Mouse (Mus musculus): Measurements from ENCODE around the gene Lilra5. TPM values are rescaled to one million over a fixed set of nuclear protein-coding genes. Genes with fewer than 3 reads are reported as not detected.
"Not testable (repeated sequence)": the region's sequence is repeated elsewhere in the genome, so short reads cannot be mapped to it uniquely, and the experiment has no call there.

Gene Lilra5
- total RNA-seq (2014; rRNA removed) = 2.9 and 4.3 TPM in 2 replicates
- 0.60 and 0.71 TPM in 2 replicates for polyA plus RNA-seq (2012; rRNA removed)

- H3K36me3 ChIP-seq (ENCODE audit: control insufficient read depth, insufficient read depth, low read length) = no peaks in the 10 kb centered on the region
- WGBS = 80% methylated on average over 7 of the region's 7 CpGs
- H3K27me3 ChIP-seq (ENCODE audit: control insufficient read depth, insufficient read depth, low read length) = no peaks in the 10 kb centered on the region
- H3K4me3 ChIP-seq (ENCODE audit: insufficient read depth, low read depth, low read length) = peak within 1 kb of the TSS; percentile 44
- TF ChIP-seq CTCF (IDR thresholded peaks at IDR 0.05; ENCODE audit: low read depth, low read length) (no peak), POLR2A (IDR thresholded peaks at IDR 0.05; ENCODE audit: extremely low read depth, insufficient read depth, low read length) (no peak)
- H3K27ac ChIP-seq (replicated peaks; ENCODE audit: insufficient read depth, low read depth, low read length) = peak within 1 kb of the TSS; percentile 62
- H3K79me2 ChIP-seq (ENCODE audit: control insufficient read depth, insufficient read depth, low read length) = no peaks in the 10 kb centered on the region
- peaks cover 6% of the 10 kb centered on the region; the same call in 1 of the 2 replicates for H3K4me1 ChIP-seq (ENCODE audit: control insufficient read depth, insufficient read depth, low read length)
- peak within 1 kb of the TSS; percentile 34 for H3K9ac ChIP-seq (ENCODE audit: low read depth, low read length)
- peak; percentile 21 for DNase-seq (ENCODE audit: extremely low read depth, low read depth, low spot score)
Measured at GRCm38 (mm10) chr7:4237454-4237853, at the start of gene Lilra5. Lilra5 (plus strand) TSS chr7:4237754.

- H3K79me2 ChIP-seq (ENCODE audit: control insufficient read depth, insufficient read depth, low read length) = no peaks in the 10 kb centered on the region
- H3K27ac ChIP-seq (replicated peaks; ENCODE audit: insufficient read depth, low read depth, low read length) = no peak overlapping the region
- H3K4me3 ChIP-seq (ENCODE audit: insufficient read depth, low read depth, low read length) = no peak overlapping the region
- TF ChIP-seq CTCF (IDR thresholded peaks at IDR 0.05; ENCODE audit: low read depth, low read length) = no peak
- no peak for TF ChIP-seq POLR2A (IDR thresholded peaks at IDR 0.05; ENCODE audit: extremely low read depth, insufficient read depth, low read length)
- no peaks in the 10 kb centered on the region for H3K36me3 ChIP-seq (ENCODE audit: control insufficient read depth, insufficient read depth, low read length)
- no peaks in the 10 kb centered on the region for H3K27me3 ChIP-seq (ENCODE audit: control insufficient read depth, insufficient read depth, low read length)
- H3K4me1 ChIP-seq (ENCODE audit: control insufficient read depth, insufficient read depth, low read length) = no peaks in the 10 kb centered on the region
- 67% methylated on average over 1 of the region's 1 CpGs for WGBS
- peak; percentile 7 for DNase-seq (ENCODE audit: extremely low read depth, low read depth, low spot score)
- no peak overlapping the region for H3K9ac ChIP-seq (ENCODE audit: low read depth, low read length)
Measured at GRCm38 (mm10) chr7:4207126-4207525, 30.4 kb upstream of the Lilra5 start.

- Histone ChIP-seq H3K4me3 (ENCODE audit: insufficient read depth, low read depth, low read length) (no peak overlapping the region), H3K4me1 (ENCODE audit: control insufficient read depth, insufficient read depth, low read length) (no peaks in the 10 kb centered on the region)
- 25% methylated on average over 2 of the region's 2 CpGs for WGBS
Measured at GRCm38 (mm10) chr7:4208626-4209025, 28.9 kb upstream of the Lilra5 start.

GRCm38 (mm10) chr7:4213436-4213835, 24.1 kb upstream of the Lilra5 start:
- not testable (repeated sequence) for H3K27me3 ChIP-seq (ENCODE audit: control insufficient read depth, insufficient read depth, low read length); DNase-seq (ENCODE audit: extremely low read depth, low read depth, low spot score); H3K27ac ChIP-seq (replicated peaks; ENCODE audit: insufficient read depth, low read depth, low read length); H3K79me2 ChIP-seq (ENCODE audit: control insufficient read depth, insufficient read depth, low read length); H3K4me3 ChIP-seq (ENCODE audit: insufficient read depth, low read depth, low read length); H3K36me3 ChIP-seq (ENCODE audit: control insufficient read depth, insufficient read depth, low read length); H3K9ac ChIP-seq (ENCODE audit: low read depth, low read length); H3K4me1 ChIP-seq (ENCODE audit: control insufficient read depth, insufficient read depth, low read length)

More at GRCm38 (mm10) chr7:4208626-4209025, 28.9 kb upstream of the Lilra5 start:
- Histone ChIP-seq H3K9ac (ENCODE audit: low read depth, low read length) (no peak overlapping the region), H3K27me3 (ENCODE audit: control insufficient read depth, insufficient read depth, low read length) (no peaks in the 10 kb centered on the region), H3K79me2 (ENCODE audit: control insufficient read depth, insufficient read depth, low read length) (no peaks in the 10 kb centered on the region), H3K27ac (replicated peaks; ENCODE audit: insufficient read depth, low read depth, low read length) (no peak overlapping the region), H3K36me3 (ENCODE audit: control insufficient read depth, insufficient read depth, low read length) (no peaks in the 10 kb centered on the region)
- DNase-seq (ENCODE audit: extremely low read depth, low read depth, low spot score) = no peak
- no peak for TF ChIP-seq POLR2A (IDR thresholded peaks at IDR 0.05; ENCODE audit: extremely low read depth, insufficient read depth, low read length)
- peak; percentile 17; the same call in 1 of the 2 replicates for TF ChIP-seq CTCF (IDR thresholded peaks at IDR 0.05; ENCODE audit: low read depth, low read length)

- Histone ChIP-seq H3K36me3 (ENCODE audit: control insufficient read depth, insufficient read depth, low read length) (no peaks in the 10 kb centered on the region), H3K79me2 (ENCODE audit: control insufficient read depth, insufficient read depth, low read length) (no peaks in the 10 kb centered on the region), H3K27ac (replicated peaks; ENCODE audit: insufficient read depth, low read depth, low read length) (no peak overlapping the region), H3K4me3 (ENCODE audit: insufficient read depth, low read depth, low read length) (no peak overlapping the region), H3K4me1 (ENCODE audit: control insufficient read depth, insufficient read depth, low read length) (no peaks in the 10 kb centered on the region), H3K9ac (ENCODE audit: low read depth, low read length) (no peak overlapping the region), H3K27me3 (ENCODE audit: control insufficient read depth, insufficient read depth, low read length) (no peaks in the 10 kb centered on the region)
- no peak for DNase-seq (ENCODE audit: extremely low read depth, low read depth, low spot score)
- TF ChIP-seq CTCF (IDR thresholded peaks at IDR 0.05; ENCODE audit: low read depth, low read length) (no peak), POLR2A (IDR thresholded peaks at IDR 0.05; ENCODE audit: extremely low read depth, insufficient read depth, low read length) (no peak)
- 73% methylated on average over 2 of the region's 2 CpGs for WGBS
Measured at GRCm38 (mm10) chr7:4215396-4215795, 22.2 kb upstream of the Lilra5 start.

GRCm38 (mm10) chr7:4215805-4216204, 21.7 kb upstream of the Lilra5 start:
- DNase-seq (ENCODE audit: extremely low read depth, low read depth, low spot score) = no peak
- no peak overlapping the region for H3K27ac ChIP-seq (replicated peaks; ENCODE audit: insufficient read depth, low read depth, low read length)
- H3K79me2 ChIP-seq (ENCODE audit: control insufficient read depth, insufficient read depth, low read length) = no peaks in the 10 kb centered on the region
- H3K9ac ChIP-seq (ENCODE audit: low read depth, low read length) = no peak overlapping the region
- WGBS = 64% methylated on average over 2 of the region's 2 CpGs
- no peak for TF ChIP-seq POLR2A (IDR thresholded peaks at IDR 0.05; ENCODE audit: extremely low read depth, insufficient read depth, low read length)
- TF ChIP-seq CTCF (IDR thresholded peaks at IDR 0.05; ENCODE audit: low read depth, low read length) = no peak
- H3K27me3 ChIP-seq (ENCODE audit: control insufficient read depth, insufficient read depth, low read length) = no peaks in the 10 kb centered on the region
- H3K4me3 ChIP-seq (ENCODE audit: insufficient read depth, low read depth, low read length) = no peak overlapping the region
- H3K4me1 ChIP-seq (ENCODE audit: control insufficient read depth, insufficient read depth, low read length) = no peaks in the 10 kb centered on the region
- H3K36me3 ChIP-seq (ENCODE audit: control insufficient read depth, insufficient read depth, low read length) = no peaks in the 10 kb centered on the region
